Mouse (Mus musculus) embryonic fibroblast, embryonic 13.5 days (primary cell): Measurements from ENCODE around the gene Pomt1.

ENCODE experiments used
- CTCF ChIP-seq: IDR thresholded peaks from 2 replicates; pipeline ENCODE4 v1.5.1; 2011; ENCODE audit warnings: mild to moderate bottlenecking, control low read depth, low read length, moderate library complexity, borderline replicate concordance; ENCODE audit not compliant: insufficient read depth
- POLR2A ChIP-seq: IDR thresholded peaks from 2 replicates; pipeline ENCODE4 v1.6.1; 2011; ENCODE audit warnings: low read depth, mild to moderate bottlenecking, control low read depth, low read length, moderate library complexity

DNA sequence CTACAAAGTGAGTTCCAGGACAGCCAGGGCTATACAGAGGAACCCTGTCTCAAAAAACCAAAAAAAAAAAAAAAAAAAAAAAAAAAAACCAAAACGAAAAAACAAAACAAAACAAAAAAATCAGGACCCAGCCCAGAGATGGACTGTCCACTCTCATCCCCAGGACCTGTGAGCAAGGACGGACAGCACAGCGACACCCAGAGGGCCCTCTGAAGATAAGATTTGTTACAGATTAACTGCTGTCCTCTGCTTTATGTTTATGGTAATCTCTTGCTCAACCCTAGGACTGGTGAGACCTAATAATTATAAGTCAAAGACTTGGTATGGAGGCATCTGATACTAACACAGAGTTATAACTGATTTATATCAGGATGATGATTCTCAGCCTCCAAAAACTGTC, 39.4 kb downstream of the Pomt1 start:
- TF ChIP-seq CTCF, result no peak
- no peak for TF ChIP-seq POLR2A
